In the genomic region with DNA sequence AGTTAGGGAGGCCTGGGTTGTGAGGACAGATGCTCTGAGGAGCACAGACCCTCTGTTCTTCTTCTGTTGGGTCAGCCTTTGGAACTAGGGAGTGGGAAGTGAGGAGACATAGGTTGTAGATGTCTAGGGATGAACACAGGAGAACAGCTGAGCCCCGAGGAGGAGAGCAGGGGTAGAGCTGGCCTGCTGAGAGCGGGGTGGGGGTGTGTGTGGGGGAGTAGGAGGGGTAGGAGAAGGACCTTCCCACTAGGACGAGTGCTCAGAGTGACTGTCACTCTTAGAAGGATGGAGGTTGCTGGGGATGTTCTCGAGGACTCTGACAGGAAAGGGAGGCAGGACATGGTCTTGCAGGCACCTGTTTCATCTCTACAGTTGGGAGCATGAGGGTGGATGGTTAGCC, we compare ENCODE assay signal across 30 mouse cellular contexts. TPM values are rescaled to one million over a fixed set of nuclear protein-coding genes. Genes with fewer than 3 reads are reported as not detected.
A peak's percentile ranks its signal among the peaks of the same experiment; 100 is the strongest.
DNase-seq lines count a peak whose midpoint lies in the region; ATAC-seq and TF ChIP-seq lines count a peak whose summit lies in the region.
"Had no signal": no experiment of that assay in that cellular context is flagged by ENCODE, and none has a peak within 500 bp of the region (broad histone marks: within the 10 kb centered on the region; RNA-seq: fewer than 3 reads in every experiment).

No protein-coding gene starts in this region.

- H3K9me3 ChIP-seq in forebrain, embryonic 13.5 days (replicated peaks): no peaks in the 10 kb centered on the region
- no peaks in the 10 kb centered on the region for H3K9me3 ChIP-seq in forebrain, embryonic 15.5 days
- no peaks in the 10 kb centered on the region for H3K9me3 ChIP-seq in midbrain, embryonic 10.5 days (replicated peaks)
- no peaks in the 10 kb centered on the region for H3K9me3 ChIP-seq in midbrain, embryonic 11.5 days (ENCODE audit: control insufficient read depth, low read length)
- H3K9me3 ChIP-seq: embryonic facial prominence, embryonic 12.5 days; stomach, embryonic 15.5 days had no signal

- H3K4me3 ChIP-seq in forebrain, embryonic 13.5 days: no peak overlapping the region
- H3K4me3 ChIP-seq in forebrain, embryonic 15.5 days: no peak overlapping the region
- H3K4me3 ChIP-seq in midbrain, embryonic 10.5 days: no peak overlapping the region
- no peak overlapping the region for H3K4me3 ChIP-seq in midbrain, embryonic 11.5 days (ENCODE audit: low read depth, low read length)
- H3K4me3 ChIP-seq in testis, adult 2 months (ENCODE audit: control insufficient read depth, low read depth, low read length): peak overlapping the region; percentile 20; the same call in 1 of the 2 replicates
- H3K4me3 ChIP-seq: embryonic facial prominence, embryonic 12.5 days; stomach, embryonic 15.5 days had no signal

- H3K4me1 ChIP-seq in forebrain, embryonic 13.5 days: peaks cover 75% of the 10 kb centered on the region
- H3K4me1 ChIP-seq in forebrain, embryonic 15.5 days: peaks cover 68% of the 10 kb centered on the region
- H3K4me1 ChIP-seq in midbrain, embryonic 10.5 days: peaks cover 91% of the 10 kb centered on the region
- H3K4me1 ChIP-seq in midbrain, embryonic 11.5 days (ENCODE audit: control insufficient read depth, insufficient read depth, low read length): peaks cover 67% of the 10 kb centered on the region
- H3K4me1 ChIP-seq in testis, adult 2 months (ENCODE audit: control insufficient read depth, insufficient read depth, low read length): peaks cover 33% of the 10 kb centered on the region

- 0 out of 2 replicates have a peak overlapping the region, but pooled peaks have one; percentile 26 for H3K9ac ChIP-seq in forebrain, embryonic 13.5 days
- H3K9ac ChIP-seq in forebrain, embryonic 15.5 days (replicated peaks): no peak overlapping the region
- no peak overlapping the region for H3K9ac ChIP-seq in midbrain, embryonic 11.5 days (ENCODE audit: low read length)
- H3K9ac ChIP-seq: embryonic facial prominence, embryonic 12.5 days; liver, embryonic 14.5 days; stomach, embryonic 15.5 days had no signal

- no peak for DNase-seq in midbrain, embryonic 10.5 days (ENCODE audit: low spot score)
- DNase-seq in midbrain, embryonic 11.5 days (ENCODE audit: low spot score, missing footprints): no peak
- DNase-seq in testis, postnatal 14 days (ENCODE audit: low spot score): no peak
- peak; percentile 52 for DNase-seq in thymus, postnatal 25 days
- DNase-seq in heart, adult 18-20 months: no peak
- DNase-seq: adrenal gland, postnatal 14 days; cerebellum, adult 11 months; cerebellum, adult 9-10 months; cerebellum, postnatal 36 days; gastrocnemius, postnatal 25 days; heart, adult 11 months; heart, postnatal 36 days; kidney, adult 9 months; kidney, postnatal 14 days; layer of hippocampus, adult 9-11 months; liver; lung, adult 2 months; lung, postnatal 10 days; midbrain, embryonic 14.5 days had no signal

- no peak overlapping the region for H3K27ac ChIP-seq in forebrain, embryonic 13.5 days
- no peak overlapping the region for H3K27ac ChIP-seq in forebrain, embryonic 15.5 days (replicated peaks)
- peak overlapping the region; percentile 97 for H3K27ac ChIP-seq in midbrain, embryonic 10.5 days (replicated peaks)
- H3K27ac ChIP-seq in midbrain, embryonic 11.5 days (ENCODE audit: low read depth, low read length): no peak overlapping the region
- no peak overlapping the region for H3K27ac ChIP-seq in testis, adult 2 months (ENCODE audit: control insufficient read depth, insufficient read depth, low read depth, low read length)
- H3K27ac ChIP-seq: embryonic facial prominence, embryonic 12.5 days; liver, embryonic 14.5 days; macrophage; stomach, embryonic 15.5 days had no signal

- no peaks in the 10 kb centered on the region for H3K27me3 ChIP-seq in forebrain, embryonic 13.5 days
- no peaks in the 10 kb centered on the region for H3K27me3 ChIP-seq in forebrain, embryonic 15.5 days
- H3K27me3 ChIP-seq in midbrain, embryonic 10.5 days (ENCODE audit: low read depth, poor library complexity, severe bottlenecking): no peaks in the 10 kb centered on the region; the same call in 1 of the 2 replicates
- no peaks in the 10 kb centered on the region for H3K27me3 ChIP-seq in midbrain, embryonic 11.5 days (ENCODE audit: control insufficient read depth, insufficient read depth, low read length)
- no peaks in the 10 kb centered on the region for H3K27me3 ChIP-seq in testis, adult 2 months (ENCODE audit: control insufficient read depth, insufficient read depth, low read length)
- H3K27me3 ChIP-seq: embryonic facial prominence, embryonic 12.5 days; Patski; stomach, embryonic 15.5 days had no signal

- TF ChIP-seq POLR2A in testis, adult 2 months (IDR thresholded peaks at IDR 0.05; ENCODE audit: control insufficient read depth, low read depth, low read length): no peak

- ATAC-seq in forebrain, embryonic 13.5 days: no peak
- no peak for ATAC-seq in forebrain, embryonic 15.5 days (replicated peaks)
- ATAC-seq in midbrain, embryonic 11.5 days (ENCODE audit: low FRiP score): no peak
- ATAC-seq: intestine, postnatal 0 days had no signal

- WGBS in forebrain, embryonic 13.5 days: 64% methylated on average over 4 of the region's 4 CpGs
- 72% methylated on average over 4 of the region's 4 CpGs for WGBS in forebrain, embryonic 15.5 days
- 65% methylated on average over 4 of the region's 4 CpGs for WGBS in midbrain, embryonic 10.5 days
- WGBS in midbrain, embryonic 11.5 days: 51% methylated on average over 4 of the region's 4 CpGs

- no peak overlapping the region for H3K4me2 ChIP-seq in forebrain, embryonic 13.5 days
- no peak overlapping the region for H3K4me2 ChIP-seq in forebrain, embryonic 15.5 days (replicated peaks)
- H3K4me2 ChIP-seq in midbrain, embryonic 11.5 days: no peak overlapping the region
- H3K4me2 ChIP-seq: embryonic facial prominence, embryonic 12.5 days; heart, embryonic 11.5 days; stomach, embryonic 15.5 days had no signal

- no peak for TF ChIP-seq CTCF in testis, adult 2 months (IDR thresholded peaks at IDR 0.05; ENCODE audit: control insufficient read depth, insufficient read depth, insufficient replicate concordance, low read depth, low read length)

- H3K36me3 ChIP-seq in forebrain, embryonic 13.5 days (ENCODE audit: poor library complexity, severe bottlenecking): peaks cover 20% of the 10 kb centered on the region
- H3K36me3 ChIP-seq in forebrain, embryonic 15.5 days: peaks cover 4% of the 10 kb centered on the region; the same call in 1 of the 2 replicates
- H3K36me3 ChIP-seq in midbrain, embryonic 10.5 days: peaks cover 70% of the 10 kb centered on the region
- no peaks in the 10 kb centered on the region for H3K36me3 ChIP-seq in midbrain, embryonic 11.5 days (ENCODE audit: control insufficient read depth, insufficient read depth, low read length)
- H3K36me3 ChIP-seq in testis, adult 2 months (ENCODE audit: control insufficient read depth, insufficient read depth, low read length): no peaks in the 10 kb centered on the region
- H3K36me3 ChIP-seq: embryonic facial prominence, embryonic 12.5 days; stomach, embryonic 15.5 days had no signal

RNA-seq across cellular contexts. Expression of a gene that starts 6.5 kb away (rescaled TPM):
- 84.5 and 87.5 TPM in 2 replicates for polyA plus RNA-seq in forebrain, embryonic 13.5 days (2015; fragmentation: Nextera tagmentation; extraction: Ambion mirVana)
- polyA plus RNA-seq in forebrain, embryonic 15.5 days (2015; fragmentation: Nextera tagmentation; extraction: Ambion mirVana): 90.5 and 110 TPM in 2 replicates
- 171 and 214 TPM in 2 replicates for polyA plus RNA-seq in midbrain, embryonic 10.5 days (2016; fragmentation: Nextera tagmentation; extraction: Ambion mirVana)
- polyA plus RNA-seq in midbrain, embryonic 11.5 days (2014; fragmentation: Nextera tagmentation; extraction: Ambion mirVana): 179 and 191 TPM in 2 replicates
- polyA plus RNA-seq in testis, adult 2 months (2012; rRNA removed): 51.6 and 54.3 TPM in 2 replicates
- 10 to 100 TPM; 26.7 to 30.5 TPM for total RNA-seq in heart, adult 18-20 months (2021)
- total RNA-seq: MEL had no signal
